Mouse (Mus musculus): ENCODE results near the gene Enpp6. TPM values are rescaled to one million over a fixed set of nuclear protein-coding genes. Genes with fewer than 3 reads are reported as not detected.
"Not testable (repeated sequence)": the region's sequence is repeated elsewhere in the genome, so short reads cannot be mapped to it uniquely, and the experiment has no call there.

Enpp6 gene
- total RNA-seq, 2 experiments from 2014 or later = 0.70 to 2.7 TPM

DNA sequence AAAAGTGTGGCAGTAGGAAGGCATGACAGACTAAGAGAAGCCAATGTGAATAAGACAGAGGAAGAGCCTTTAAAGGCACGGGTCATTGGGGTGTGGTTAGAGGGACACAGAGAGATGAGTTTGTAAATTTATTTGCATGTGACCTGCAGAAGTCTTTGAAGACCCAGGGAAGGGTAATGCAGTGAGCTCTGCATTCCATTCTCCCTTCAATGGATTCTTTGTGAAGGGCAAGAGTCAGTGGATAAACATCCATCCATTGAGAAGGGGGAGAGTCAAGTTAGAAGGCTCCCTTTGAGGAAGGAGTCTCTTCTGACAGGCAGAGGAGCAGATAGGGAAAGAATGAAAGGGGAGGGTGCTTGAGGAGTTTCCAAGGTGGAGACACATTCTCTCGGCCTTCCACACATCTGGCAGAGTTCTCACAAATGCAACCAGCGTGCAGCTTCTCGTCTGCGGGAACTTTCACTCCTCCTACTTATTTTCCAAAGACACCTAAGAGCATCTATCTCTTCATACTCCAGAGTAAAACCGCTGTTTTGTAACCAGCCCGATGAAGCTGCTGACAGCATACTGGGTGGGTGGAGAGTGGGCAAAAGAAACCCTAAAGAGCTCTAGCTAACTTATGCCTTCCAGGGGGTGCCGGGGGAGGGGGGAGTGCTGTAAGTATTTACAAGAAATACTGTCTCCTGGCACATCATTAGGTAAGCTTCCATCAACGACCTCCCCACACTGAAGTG is 9.4 kb downstream of the Enpp6 start:
- DNase-seq = no peak

DNA sequence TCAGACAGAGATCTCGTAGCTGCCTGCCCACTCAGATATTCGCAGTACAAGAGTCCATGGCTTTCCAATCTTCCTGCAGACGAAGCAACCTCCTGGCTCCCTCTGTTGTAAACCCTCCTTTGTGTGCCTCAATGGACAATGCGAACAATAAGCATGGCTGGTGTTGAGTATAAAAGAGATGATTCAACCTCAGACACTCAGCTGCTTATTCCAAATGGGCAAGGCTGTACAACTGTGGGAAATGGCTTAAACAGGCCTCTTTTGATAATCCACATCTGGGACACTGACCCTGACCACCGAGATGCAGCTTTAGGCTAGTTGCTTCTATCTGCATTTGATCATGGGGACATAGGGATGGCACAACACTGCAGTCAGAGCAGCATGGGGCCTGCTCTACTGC is 19.0 kb downstream of the Enpp6 start:
- no peak for DNase-seq

DNA sequence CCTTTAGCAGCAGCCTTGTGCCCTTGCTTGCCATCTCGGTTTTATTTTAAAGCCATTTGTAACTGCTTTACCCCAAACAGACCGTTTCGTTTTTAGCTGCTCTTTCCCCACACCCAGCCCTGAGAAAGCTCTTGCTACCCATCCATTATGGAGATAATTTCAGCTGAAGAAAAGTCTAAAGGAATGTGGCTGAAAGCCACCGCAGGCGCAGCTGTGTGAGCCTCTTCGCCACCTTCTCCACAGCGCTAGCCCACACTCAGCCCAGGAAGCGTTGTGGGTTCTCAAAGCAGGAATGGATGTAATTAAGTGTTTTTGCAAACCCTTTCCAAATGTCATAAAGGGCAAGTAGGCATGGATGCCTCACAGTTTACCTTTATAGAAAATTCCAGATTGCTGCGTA is 20.1 kb downstream of the Enpp6 start:
- DNase-seq = no peak

DNA sequence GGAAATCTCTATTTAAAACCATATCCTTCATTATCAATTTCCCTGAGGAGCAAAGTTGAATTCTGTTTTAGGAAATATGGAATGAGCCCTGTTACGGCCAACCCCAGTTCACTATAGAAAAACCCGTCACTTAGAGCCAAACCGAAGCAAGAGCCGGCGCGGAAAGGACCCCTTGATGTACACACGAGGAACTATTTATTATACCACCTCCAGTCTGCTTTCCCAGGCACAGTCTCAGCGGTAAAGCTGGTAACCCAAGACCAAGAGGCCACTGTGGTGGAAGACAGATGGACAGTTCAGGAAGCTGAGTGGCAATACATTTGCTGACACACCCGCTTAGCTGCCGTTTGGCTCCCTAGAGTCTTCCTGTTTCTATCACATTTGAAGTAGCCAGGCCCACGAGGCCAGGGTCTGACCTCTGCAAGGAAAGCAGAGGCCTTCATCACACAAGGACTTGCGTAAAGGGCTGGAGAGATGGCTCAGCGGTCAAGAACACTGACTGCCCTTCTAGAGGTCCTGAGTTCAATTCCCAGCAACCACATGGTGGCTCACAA is 21.6 kb downstream of the Enpp6 start:
- no peak for DNase-seq

DNA sequence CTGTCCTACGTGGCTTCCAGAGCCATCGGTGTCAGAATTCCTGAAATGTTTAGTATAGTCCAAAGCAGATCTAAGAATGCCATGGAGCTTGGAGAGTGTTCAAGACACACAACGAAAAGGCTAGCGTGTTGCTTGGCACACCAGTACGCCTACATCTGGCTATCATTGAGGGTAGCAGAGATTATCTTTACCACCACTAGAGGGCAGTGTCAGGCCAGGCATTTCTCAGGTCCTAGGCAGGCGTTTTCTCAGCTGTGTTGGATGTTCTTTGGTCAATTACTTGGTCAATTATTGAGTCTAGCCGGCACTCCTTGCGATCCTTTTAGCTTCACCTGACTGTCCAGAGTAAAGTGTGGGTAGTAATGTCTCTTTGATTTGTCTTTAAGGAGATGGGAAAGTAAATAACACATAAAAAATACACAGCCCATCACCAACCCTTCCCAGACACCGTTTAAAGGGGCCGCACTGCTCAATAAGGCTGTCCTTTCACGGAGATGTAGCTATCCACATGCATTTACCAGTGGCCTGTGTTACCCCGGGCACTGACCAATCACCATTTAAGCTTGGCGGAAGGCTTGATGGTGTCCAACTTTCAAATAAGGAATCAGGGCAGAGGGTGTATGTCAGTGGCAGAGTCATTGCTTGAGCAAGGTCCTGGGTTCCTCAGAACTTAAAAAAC is 29.7 kb downstream of the Enpp6 start:
- DNase-seq = peak; percentile 58

DNA sequence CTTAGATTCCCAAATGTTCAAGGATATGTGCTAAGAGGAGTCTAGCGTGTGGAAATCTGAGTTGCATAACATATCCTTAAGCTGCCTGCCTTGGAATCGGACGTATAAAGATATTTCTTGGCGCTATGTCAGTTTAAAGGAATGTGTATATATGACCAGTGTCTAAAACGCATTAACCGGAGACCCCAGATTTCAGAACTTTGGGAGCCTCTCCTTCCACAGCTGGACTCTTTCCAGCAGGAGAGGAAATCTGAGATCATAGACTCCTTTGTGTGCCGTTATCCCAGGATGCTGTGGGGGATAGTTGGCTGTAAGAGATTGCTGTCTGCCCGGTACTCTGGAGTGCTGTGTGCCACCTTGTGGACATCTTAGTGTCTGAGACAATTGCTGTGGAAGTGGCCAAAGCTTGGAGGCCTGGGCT is 34.5 kb downstream of the Enpp6 start:
- DNase-seq = no peak

DNA sequence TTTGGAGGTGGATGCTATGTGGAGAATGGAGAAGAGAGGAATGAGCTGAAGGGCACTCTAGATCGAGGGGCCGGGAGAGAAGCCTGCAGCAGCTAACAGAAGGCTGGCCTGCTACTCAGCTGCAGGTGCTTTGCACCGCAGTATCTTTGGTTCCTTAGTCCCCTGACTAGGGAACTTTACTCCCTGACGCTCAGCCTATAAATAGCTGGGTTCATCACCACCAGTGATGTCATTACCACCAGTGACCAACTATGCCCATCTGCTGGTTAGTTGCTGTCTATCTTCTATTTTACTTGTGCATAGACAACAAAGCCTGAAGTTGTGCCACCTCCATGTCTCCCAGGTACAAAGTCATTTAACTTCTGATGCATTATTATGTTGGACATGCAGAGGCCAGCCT is 37.9 kb downstream of the Enpp6 start:
- no peak for DNase-seq

DNA sequence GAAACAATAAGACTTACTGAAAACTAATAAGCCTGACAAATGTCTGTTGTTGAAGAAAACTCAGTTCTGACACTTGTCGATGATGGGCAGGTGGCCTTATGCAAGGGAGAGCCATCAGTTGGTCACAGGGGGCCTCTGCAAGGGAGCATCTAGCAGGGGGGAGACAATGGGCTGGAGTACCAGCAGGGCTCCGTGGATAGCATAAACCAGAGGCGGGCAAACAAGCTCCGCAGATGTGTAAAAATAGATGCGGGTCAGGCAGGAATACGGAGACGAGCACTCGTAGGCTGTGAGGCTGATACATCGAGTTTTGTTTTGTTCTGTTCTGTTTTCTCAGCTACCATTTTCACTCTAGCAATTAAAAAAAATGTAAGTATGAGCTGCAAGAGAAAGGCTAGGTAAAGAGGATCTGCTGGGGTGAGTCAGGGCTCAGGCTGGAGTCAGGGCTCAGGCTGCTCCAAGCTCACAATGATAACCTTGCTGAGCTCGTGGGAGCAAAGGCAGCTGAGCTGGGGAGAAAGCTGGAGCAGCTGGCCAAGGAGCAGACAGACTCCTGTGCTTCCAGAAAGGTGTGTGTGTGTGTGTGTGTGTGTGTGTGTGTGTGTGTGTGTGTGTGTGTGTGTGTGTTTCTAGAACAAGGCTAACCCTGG is 40.3 kb downstream of the Enpp6 start:
- DNase-seq = no peak

DNA sequence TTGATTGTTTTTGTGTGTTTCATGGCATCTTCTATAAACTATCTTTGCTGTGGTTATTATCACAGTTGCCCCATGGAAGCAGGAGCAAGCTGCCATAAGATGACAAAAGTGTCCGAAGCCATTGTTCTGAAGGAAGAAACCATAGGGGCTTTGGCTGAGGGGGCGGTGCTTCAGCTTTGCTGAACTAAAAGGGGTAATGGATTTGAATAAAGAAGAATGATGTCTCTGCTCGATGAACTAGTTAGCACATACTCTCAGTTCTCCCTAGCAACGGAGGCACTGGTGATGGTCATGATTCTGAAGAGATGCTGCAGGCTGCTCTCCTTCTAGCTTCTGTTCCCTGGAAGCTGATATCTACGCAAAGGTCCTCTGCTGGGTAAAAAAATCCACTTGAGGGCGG is 41.8 kb downstream of the Enpp6 start:
- DNase-seq = no peak

DNA sequence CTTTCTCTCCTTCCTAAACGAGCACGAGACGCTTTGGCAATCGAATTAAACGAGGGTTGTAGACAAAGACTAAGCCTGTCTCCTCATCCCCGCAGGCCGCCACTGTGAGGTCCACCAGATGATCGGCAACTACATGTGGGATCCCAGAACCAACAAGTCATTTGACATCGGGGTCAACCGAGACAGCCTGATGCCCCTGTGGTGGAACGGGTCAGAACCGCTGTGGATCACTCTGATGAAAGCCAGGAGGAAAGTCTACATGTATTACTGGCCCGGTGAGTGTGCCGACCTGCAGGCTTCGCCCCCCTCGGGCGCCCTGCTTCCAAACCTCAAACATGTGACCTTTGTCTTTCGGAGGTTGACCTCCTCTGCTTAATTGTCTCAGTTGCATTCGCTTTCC is 43.6 kb downstream of the Enpp6 start:
- DNase-seq = no peak

DNA sequence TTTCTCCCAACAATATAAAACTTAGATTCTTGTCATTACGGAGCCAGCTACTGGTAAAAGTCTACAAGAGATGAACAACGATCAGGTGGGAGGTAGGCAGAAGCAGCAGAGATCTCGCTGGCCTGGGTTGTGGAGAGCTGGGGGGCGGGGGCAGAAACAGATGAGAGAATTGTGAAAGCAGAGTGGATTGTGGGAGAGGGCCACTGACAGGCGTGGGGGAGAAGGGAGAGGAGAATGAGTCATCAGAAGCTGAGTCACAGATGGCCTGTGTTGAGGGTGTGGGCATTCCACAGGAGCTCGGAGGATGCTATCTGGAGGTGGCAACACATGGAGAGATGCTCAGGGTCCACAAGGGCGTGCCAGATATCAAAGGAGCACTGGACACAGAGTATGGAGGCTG is 45.4 kb downstream of the Enpp6 start:
- DNase-seq = no peak

DNA sequence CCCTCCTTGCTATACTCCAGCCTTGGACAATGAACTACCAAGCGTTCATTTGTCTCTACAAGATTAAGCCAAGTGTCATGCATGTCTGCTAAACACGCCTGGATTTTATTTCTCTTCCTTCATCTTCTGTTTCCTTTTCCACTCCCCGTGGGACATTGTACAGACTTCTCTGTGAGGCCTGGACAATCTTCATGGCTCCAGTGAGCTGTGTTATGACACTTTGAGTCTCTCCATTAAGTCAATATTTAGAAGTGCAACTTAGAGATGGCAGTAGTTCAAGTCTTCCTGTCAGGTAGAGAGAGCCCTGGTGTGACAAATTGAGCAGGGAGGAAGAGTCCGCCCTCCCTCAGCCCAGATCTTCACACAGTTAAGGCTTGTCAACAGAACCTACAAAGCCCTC is 47.3 kb downstream of the Enpp6 start:
- no peak for DNase-seq

DNA sequence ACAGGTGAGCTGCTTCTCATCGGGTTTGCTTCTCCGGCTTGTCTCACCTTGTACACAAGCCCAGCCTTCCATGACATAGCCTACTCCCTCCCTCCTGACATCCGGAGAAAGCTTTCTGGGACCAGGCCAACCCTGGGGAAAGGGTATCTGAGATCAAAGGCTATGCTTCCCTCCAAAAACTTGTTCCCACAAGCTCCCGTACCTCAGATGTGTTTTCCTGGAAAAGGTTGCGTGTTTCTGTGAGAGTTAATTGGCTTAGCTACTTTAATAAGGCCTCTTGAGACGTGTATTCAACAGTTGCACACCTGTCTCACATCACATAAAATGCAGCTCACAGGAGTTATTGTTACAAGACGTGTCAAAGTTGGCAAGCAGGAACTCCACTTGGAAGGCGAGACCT is 49.8 kb downstream of the Enpp6 start:
- no peak for DNase-seq

DNA sequence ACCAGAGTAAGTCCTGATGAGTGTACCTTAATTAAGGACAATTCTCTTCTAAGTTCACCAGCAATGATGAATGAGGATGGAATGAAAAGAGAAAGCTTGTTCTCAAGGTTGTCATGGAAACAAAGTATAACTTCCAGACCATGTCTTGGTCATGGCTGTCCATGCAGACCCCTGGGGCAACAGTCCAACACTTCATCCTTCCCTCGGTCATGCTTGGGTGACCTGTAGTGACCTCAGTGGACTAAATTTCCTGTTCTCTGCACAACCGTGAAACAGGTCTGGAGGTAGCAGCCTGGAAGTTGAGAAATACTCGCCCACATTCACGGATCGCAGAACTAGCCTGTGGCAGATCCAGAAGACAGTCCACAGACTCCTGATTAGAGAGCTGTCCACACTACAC is 50.7 kb downstream of the Enpp6 start:
- DNase-seq = no peak

DNA sequence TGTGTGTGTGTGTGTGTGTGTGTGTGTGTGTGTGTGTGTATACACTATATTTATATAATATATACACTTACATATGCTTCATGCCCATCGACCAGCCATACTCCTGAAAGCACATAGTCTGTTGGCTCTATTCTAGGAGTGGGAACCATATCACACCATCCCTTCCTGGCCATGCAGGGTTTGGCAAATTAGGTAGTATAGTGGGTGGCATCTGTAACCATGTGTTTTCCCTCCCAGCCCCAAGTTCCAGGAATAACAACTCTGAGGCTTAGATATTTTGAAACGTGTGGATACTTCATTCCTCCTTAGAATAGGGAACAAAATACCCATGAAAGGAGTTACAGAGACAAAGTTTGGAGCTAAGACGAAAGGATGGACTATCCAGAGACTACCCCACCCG is 53.5 kb downstream of the Enpp6 start:
- not testable (repeated sequence) for DNase-seq

DNA sequence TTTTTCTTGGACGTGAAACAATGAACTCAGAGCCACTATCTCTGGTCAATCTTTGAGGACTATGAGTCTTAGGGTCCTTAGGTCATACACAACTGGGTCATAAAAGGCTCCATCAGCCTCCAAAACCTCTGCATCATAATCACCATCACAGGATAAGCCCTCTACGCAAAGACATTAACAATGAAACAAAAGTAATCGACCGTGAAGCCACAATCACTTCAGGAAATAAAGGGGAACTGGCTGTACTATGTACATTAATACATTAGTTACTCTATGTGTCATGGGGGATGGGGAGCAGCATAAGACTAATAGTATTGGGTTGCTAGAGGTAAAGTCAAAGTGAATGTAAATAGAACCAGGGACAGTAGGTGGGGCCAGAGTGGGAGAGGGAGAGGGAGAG is 59.7 kb downstream of the Enpp6 start:
- DNase-seq = no peak

DNA sequence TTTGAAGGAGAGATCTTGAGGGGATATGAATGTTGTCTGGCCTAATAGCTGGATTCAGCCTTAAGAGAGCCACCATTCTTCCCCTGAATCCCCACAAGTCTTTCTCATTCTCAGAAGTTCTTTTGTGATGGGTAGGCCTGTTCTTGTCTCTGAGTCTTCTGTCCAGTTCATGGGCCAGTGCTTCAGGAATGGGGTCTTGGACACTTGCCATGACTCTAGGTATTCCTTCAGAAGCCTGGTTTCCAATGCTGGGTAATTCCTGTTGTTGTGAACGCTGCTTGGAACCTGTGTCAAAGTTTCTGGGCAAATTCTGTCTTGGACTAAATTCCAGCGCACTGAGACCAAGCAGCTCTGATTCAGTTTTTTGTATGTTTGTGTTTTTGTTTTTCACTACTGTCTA is 60.5 kb downstream of the Enpp6 start:
- DNase-seq = no peak

DNA sequence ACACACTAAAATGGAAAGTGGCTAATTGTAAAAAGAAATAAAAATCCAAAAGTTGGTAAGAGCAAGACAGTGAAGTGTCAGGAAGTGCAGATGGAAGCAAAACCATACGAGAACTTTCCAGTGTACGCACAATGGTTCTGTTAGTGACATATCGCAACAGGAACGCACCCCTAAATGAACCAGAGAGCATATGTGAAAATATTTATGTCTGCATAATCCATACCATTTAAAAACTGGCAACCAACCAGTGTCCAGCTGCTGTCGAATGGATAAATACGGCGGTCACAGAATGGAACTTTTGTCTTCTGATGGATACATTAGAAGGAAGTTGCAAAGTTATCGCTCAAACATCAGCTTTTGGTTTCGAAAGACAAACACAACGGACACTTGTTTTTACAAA is 61.9 kb downstream of the Enpp6 start:
- no peak for DNase-seq

DNA sequence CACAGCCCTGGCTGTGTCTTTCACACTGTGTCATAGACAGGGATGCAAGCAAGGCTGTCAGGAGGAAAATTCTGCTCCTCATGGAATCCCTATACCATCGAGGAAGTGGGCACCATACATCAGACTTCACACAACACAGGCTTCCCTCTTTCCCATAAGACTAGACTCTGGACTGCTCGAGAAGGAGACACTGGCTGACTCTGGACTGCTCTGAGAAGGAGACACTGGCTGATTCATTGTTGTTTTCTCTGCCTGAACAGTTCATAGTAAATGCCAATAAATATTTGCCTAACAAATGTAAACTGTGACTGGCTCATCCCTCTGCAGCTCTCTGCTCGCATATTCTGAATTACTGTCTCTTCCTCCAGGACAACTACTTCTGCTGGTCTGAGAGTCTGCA is 66.0 kb downstream of the Enpp6 start:
- DNase-seq = no peak

DNA sequence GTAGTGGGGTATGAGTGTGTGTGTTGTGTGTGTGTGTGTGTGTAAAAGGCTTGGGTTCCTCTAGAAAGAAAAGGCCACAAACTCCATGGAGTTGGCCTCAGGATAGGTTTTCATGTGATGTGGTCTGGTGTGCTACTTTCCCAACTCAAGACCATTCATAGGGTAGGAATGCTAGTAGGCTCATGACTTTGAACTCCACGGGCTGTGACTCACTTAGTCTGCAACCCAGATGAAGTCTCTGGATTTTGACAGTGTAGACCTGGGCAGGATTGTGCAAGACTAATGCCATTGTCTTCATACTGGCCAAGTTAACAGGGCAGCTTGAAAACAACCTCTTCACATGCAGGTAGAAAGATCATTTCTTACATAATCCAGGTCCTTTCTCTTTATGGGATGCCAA is 69.4 kb downstream of the Enpp6 start:
- no peak for DNase-seq

DNA sequence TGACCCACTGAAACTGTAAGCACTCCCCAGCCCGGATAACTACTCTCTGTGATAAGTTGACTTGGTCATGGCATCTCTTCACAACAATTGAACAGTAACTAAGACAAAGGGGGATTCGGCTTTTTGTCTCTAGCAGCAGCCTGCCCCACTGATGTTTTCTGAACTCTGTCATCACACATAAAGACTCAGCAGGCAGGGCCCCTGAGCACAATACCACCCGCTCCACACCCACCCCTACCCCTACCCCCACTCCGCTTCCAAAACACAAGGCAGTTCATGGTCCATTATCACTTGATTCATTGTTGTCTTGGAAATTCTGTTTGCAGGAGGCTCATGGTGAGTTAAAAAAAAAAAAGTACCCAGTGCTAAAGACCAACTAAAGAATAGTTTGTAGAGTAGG is 71.8 kb downstream of the Enpp6 start:
- DNase-seq = no peak

DNA sequence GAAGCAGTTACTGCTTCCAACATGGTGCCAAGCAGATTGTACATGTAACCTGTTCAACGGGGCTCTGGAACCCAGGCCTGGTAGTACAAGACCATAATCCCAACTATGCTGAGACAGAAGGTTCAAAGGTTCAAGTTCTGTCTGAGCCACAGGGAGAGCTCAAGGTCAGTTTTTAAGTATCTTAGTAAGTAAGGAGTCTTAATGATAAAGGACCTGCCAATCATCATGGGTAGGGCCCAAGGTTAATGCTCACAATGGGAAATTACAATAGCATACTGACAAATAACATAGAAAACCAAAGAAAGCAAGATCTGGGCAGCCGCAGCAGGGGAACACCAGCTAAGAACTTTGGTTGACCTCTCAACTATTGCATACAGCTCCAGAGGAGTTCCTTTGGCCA is 72.3 kb downstream of the Enpp6 start:
- no peak for DNase-seq

DNA sequence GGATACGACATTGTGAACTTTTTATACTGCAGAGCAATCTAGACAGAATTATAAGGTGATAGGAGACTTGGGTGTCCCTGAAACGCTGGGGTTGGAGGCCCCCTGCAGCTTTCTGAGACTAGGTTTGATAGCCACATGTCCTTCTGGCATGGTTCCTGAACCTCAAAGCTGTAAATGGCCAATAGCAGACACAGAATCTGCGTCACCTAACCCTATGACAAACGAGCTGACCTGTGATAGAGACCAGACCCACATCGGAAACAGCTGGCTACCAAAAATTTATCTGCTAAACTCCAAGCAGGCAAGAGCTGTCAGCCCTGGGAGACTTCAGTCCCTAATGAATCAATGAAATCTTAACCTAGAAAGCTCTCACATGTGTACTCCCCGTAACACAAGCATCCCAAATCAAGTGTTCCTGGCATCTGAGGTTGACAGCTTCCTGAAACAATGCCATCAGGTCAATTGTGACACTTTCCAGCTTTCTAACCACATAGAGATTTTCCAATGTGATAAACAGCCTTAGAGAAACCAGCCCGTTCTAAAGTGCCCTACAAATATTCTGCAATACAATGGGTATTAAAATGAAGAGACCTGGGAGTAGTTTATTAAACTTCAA is 74.5 kb downstream of the Enpp6 start:
- no peak for DNase-seq

Measured in gastrocnemius, postnatal 10 days (tissue).